Mouse (Mus musculus): Measurements from ENCODE around the gene Vipas39. TPM values are rescaled to one million over a fixed set of nuclear protein-coding genes. Genes with fewer than 3 reads are reported as not detected.
"Not testable (repeated sequence)": the region's sequence is repeated elsewhere in the genome, so short reads cannot be mapped to it uniquely, and the experiment has no call there.

The Vipas39 gene
- total and polyA plus RNA-seq, 3 experiments, result 23.2 to 25.5 (median 23.3) TPM

DNA sequence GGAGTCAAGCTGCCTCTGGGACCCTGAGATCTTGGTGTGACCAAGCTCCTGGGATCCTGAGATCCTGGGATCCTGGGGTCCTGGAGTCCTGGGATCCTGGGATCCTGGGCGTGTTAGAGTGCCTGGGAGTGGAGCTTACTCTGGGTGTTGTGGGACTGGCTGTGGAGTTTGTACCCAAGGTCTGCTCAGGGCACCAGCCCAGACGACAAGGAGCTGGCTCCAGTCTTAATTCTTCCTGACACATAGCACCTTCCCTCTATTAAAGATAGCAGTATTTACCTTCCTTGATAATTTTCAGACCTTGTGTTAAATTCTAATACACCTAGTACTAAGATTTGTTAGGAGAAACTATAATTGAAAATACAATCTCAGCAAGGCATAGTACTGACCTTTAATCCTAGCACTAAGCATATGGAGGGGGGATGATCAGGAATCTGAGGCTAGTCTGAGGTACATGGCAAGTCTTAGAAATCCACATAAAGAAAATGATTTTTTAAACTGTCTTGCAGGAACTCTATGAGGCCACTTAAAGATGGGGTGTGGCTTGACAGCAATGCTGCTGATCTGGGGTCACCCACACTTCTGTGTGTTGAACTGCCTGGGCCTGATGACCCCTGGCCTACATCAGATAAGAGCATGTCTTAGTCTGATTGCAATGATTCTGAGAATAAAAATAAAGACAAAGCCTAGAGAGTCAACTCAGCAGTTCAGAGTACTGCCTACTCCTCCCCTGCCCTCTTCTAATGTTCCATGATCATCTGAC is 53.0 kb downstream of the Vipas39 start:
- TF ChIP-seq EP300 (IDR thresholded peaks at IDR 0.05; ENCODE audit: insufficient read depth, low read depth, low read length), result no peak
- no peak for TF ChIP-seq POLR2A (IDR thresholded peaks at IDR 0.05; ENCODE audit: insufficient read depth, low read depth, low read length)
- no peak for TF ChIP-seq CTCF (IDR thresholded peaks at IDR 0.05)

DNA sequence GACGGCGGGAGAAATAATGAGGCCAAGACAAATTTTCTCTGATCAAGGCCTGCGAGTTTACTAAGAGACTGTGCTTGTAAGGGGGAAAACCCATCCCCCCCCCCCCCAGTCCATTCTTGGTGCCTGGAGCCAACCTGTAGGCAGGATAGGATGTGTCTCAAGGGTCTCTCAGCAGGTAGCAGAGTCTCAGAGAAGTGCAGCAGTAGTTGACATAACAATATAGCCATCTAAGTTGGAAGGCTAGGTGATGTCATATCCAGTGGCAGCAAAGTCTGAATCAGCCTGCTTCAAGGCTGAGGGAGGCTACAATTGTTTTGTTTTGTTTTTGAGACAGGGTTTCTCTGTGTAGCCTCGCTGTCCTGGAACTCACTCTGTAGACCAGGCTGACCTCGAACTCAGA is 60.3 kb downstream of the Vipas39 start:
- H3K79me2 ChIP-seq (replicated peaks; ENCODE audit: control insufficient read depth, insufficient read depth, low read length); H3K36me3 ChIP-seq (ENCODE audit: control insufficient read depth, insufficient read depth, low read length); DNase-seq; H3K27me3 ChIP-seq (ENCODE audit: control insufficient read depth, insufficient read depth, low read length); intact Hi-C loops (cut with DNase I); H3K4me3 ChIP-seq; H3K27ac ChIP-seq; H3K4me1 ChIP-seq (ENCODE audit: control insufficient read depth, insufficient read depth, low read length); H3K9ac ChIP-seq (ENCODE audit: low read depth, low read length): not testable (repeated sequence)
- 89% methylated on average over 5 of the region's 5 CpGs for WGBS

More for the DNA sequence above, 53.0 kb downstream of the Vipas39 start:
- H3K36me3 ChIP-seq (ENCODE audit: control insufficient read depth, insufficient read depth, low read length), result no peaks in the 10 kb centered on the region
- H3K27me3 ChIP-seq (ENCODE audit: control insufficient read depth, insufficient read depth, low read length), result no peaks in the 10 kb centered on the region
- no peak overlapping the region for H3K9ac ChIP-seq (ENCODE audit: low read depth, low read length)
- H3K79me2 ChIP-seq (replicated peaks; ENCODE audit: control insufficient read depth, insufficient read depth, low read length), result no peaks in the 10 kb centered on the region
- DNase-seq, result no peak
- intact Hi-C loops (cut with DNase I), result no loop called here
- H3K4me1 ChIP-seq (ENCODE audit: control insufficient read depth, insufficient read depth, low read length), result no peaks in the 10 kb centered on the region
- WGBS, result 64% methylated on average over 2 of the region's 2 CpGs
- no peak overlapping the region for H3K27ac ChIP-seq
- H3K4me3 ChIP-seq, result no peak overlapping the region

DNA sequence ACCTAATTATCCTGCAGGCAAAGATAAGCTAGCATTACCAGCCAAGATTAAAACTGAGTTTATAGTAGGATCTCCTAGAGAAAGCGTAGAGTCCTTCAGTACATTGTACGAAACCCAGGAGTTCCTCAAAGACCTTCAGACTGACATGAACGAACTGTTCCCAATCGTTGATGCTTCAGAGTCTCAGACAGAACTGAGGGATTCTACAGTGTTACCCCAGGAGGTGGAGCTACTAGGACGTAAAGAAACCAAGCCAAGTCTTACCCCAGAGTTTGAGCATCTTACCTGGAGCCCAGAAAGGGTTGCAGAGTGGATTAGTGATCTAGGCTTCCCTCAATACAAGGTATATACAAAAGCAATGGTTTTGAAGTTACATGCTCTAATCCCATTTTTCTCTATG is 64.4 kb downstream of the Vipas39 start:
- H3K36me3 ChIP-seq (ENCODE audit: control insufficient read depth, insufficient read depth, low read length), result no peaks in the 10 kb centered on the region
- peaks cover 2% of the 10 kb centered on the region for H3K4me1 ChIP-seq (ENCODE audit: control insufficient read depth, insufficient read depth, low read length)
- WGBS, result 67% methylated on average over 5 of the region's 5 CpGs
- intact Hi-C loops (cut with DNase I), result loop anchor here (2.0 kb wide), 1 partner anchor 55 kb away; the partner anchor contains the start of genes Gstz1 and Pomt2
- H3K9ac ChIP-seq (ENCODE audit: low read depth, low read length), result no peak overlapping the region
- no peak for DNase-seq
- no peak overlapping the region for H3K27ac ChIP-seq
- TF ChIP-seq EP300 (IDR thresholded peaks at IDR 0.05; ENCODE audit: insufficient read depth, low read depth, low read length) (no peak), CTCF (IDR thresholded peaks at IDR 0.05) (no peak), POLR2A (IDR thresholded peaks at IDR 0.05; ENCODE audit: insufficient read depth, low read depth, low read length) (no peak)
- no peaks in the 10 kb centered on the region for H3K27me3 ChIP-seq (ENCODE audit: control insufficient read depth, insufficient read depth, low read length)
- no peak overlapping the region for H3K4me3 ChIP-seq
- no peaks in the 10 kb centered on the region for H3K79me2 ChIP-seq (replicated peaks; ENCODE audit: control insufficient read depth, insufficient read depth, low read length)

DNA sequence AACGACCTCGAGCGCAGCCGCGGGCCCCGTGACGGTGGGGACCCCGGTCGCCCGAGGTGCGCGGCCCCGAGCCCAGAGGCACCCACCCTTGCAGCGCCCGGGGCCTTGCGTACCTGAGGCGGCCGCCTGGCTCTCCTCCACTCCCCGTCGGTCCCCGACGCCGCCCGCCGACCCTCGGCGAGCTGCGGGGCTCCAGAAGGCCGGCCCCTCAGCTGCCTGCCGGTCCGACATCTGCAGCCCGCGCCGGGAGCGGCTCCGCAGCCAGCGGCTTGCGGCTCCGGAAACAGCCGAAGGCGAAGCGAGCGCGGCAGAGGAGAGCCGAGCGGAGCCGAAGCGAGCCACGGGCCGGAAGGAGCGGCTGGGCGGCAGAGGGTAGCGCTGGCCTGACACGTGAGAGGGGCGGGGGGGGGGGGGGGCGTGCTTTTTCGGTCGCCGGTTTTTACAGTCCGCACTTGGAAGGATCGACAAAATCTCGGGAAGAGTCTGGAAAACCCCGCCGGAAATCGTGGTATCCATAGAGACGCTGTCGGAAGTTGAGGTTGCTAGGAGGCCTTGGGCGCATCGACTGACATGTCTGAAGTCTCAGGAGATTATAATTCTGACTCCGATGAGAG is 66.0 kb downstream of the Vipas39 start, which contains the start of gene Tmed8:
TSS of gene Tmed8 (minus strand) at position 482 of the 614 bp plus-strand sequence.
- Histone ChIP-seq H3K27ac (peak within 1 kb of the TSS; percentile 81), H3K79me2 (replicated peaks; ENCODE audit: control insufficient read depth, insufficient read depth, low read length) (no peaks in the 10 kb centered on the region), H3K4me1 (ENCODE audit: control insufficient read depth, insufficient read depth, low read length) (peaks cover 2% of the 10 kb centered on the region), H3K9ac (ENCODE audit: low read depth, low read length) (peak within 1 kb of the TSS; percentile 92), H3K36me3 (ENCODE audit: control insufficient read depth, insufficient read depth, low read length) (no peaks in the 10 kb centered on the region), H3K4me3 (peak within 1 kb of the TSS; percentile 96), H3K27me3 (ENCODE audit: control insufficient read depth, insufficient read depth, low read length) (no peaks in the 10 kb centered on the region)
- TF ChIP-seq CTCF (IDR thresholded peaks at IDR 0.05), result no peak
- TF ChIP-seq POLR2A (IDR thresholded peaks at IDR 0.05; ENCODE audit: insufficient read depth, low read depth, low read length), result no peak
- no peak for TF ChIP-seq EP300 (IDR thresholded peaks at IDR 0.05; ENCODE audit: insufficient read depth, low read depth, low read length)
- WGBS, result under 1% methylated on average over 63 of the region's 70 CpGs
- intact Hi-C loops (cut with DNase I), result loop anchor here (2.0 kb wide), 1 partner anchor 53 kb away; the partner anchor contains the start of genes Gstz1 and Pomt2
- peak; percentile 86 to 88 for DNase-seq

DNA sequence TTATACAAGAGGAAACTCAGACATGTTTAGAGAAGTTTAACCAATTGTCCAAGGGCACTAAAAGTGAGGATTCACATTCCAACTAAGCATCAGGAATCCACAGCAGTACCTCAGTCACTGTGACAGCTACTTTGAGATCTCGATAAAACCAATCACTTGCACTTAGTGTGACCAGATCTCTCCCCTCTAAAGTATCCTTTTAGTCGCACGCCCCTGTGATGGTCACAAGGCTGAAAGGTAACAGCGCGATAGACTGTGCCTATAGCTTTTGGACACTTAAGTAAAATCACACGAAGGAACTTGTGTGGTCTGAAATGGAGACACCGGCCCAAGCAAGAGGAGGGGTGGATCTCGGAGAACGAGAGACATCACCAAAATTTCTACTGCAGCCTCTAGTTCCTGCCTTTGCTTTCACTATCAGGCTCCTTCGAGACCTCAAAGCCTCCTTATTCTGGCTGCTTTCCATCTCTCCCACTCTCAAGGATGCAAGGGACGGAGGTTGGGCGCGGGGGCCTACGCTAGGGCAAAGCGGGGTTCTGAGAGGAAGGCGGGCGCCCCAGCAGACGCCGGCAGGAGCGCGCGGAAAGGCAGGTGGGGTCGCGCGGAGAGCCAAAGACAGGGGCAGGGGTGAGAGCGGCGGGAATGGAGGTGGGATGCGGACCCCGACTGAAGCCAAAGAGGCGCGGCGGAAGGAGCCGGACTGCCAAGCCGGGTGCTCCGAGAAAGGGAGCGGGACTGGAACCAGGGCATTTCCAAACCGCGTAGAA is 66.7 kb downstream of the Vipas39 start, which contains the start of gene Samd15:
TSS of gene Samd15 (plus strand) at position 518 of the 767 bp plus-strand sequence.
- H3K36me3 ChIP-seq (ENCODE audit: control insufficient read depth, insufficient read depth, low read length), result no peaks in the 10 kb centered on the region
- no peaks in the 10 kb centered on the region for H3K79me2 ChIP-seq (replicated peaks; ENCODE audit: control insufficient read depth, insufficient read depth, low read length)
- peak within 1 kb of the TSS; percentile 92 for H3K9ac ChIP-seq (ENCODE audit: low read depth, low read length)
- 1% methylated on average over 38 of the region's 38 CpGs for WGBS
- TF ChIP-seq EP300 (IDR thresholded peaks at IDR 0.05; ENCODE audit: insufficient read depth, low read depth, low read length) (no peak), CTCF (IDR thresholded peaks at IDR 0.05) (no peak), POLR2A (IDR thresholded peaks at IDR 0.05; ENCODE audit: insufficient read depth, low read depth, low read length) (no peak)
- peaks cover 2% of the 10 kb centered on the region for H3K4me1 ChIP-seq (ENCODE audit: control insufficient read depth, insufficient read depth, low read length)
- DNase-seq, result peak in 1 of 2 experiments; percentile 52
- H3K27ac ChIP-seq, result peak within 1 kb of the TSS; percentile 81
- H3K4me3 ChIP-seq, result peak within 1 kb of the TSS; percentile 96
- intact Hi-C loops (cut with DNase I), result no loop called here
- no peaks in the 10 kb centered on the region for H3K27me3 ChIP-seq (ENCODE audit: control insufficient read depth, insufficient read depth, low read length)

Measured in heart, adult 2 months (tissue).